Mouse (Mus musculus): ENCODE results near the gene Phf23.

The Phf23 gene

GRCm38 (mm10) chr11:70020022-70020631, 24.6 kb downstream of the Phf23 start:
- CTCF ChIA-PET, result no interaction called here

GRCm38 (mm10) chr11:70020731-70021263, 25.2 kb downstream of the Phf23 start:
- CTCF ChIA-PET, result no interaction called here

GRCm38 (mm10) chr11:70021264-70022132, 25.9 kb downstream of the Phf23 start:
- CTCF ChIA-PET, result interaction anchor here (0.6 kb wide), 1 partner anchor 84 kb away, joined by 15 read pairs; no protein-coding TSS in a partner anchor

- CTCF ChIA-PET, result no interaction called here
These were observed 28.0 kb downstream of the Phf23 start for GRCm38 (mm10) chr11:70023481-70024150.

- CTCF ChIA-PET, result no interaction called here
These were observed 28.6 kb downstream of the Phf23 start for GRCm38 (mm10) chr11:70024151-70024514.

- CTCF ChIA-PET, result no interaction called here
These were observed 31.1 kb downstream of the Phf23 start for GRCm38 (mm10) chr11:70026689-70027088.

GRCm38 (mm10) chr11:70027397-70027796, 31.8 kb downstream of the Phf23 start:
- CTCF ChIA-PET, result no interaction called here

- CTCF ChIA-PET, result interaction anchor here (0.5 to 0.7 kb wide), 2 partner anchors 37 to 725 kb away, joined by 4 read pairs; no protein-coding TSS in a partner anchor
These were observed 33.0 kb downstream of the Phf23 start for GRCm38 (mm10) chr11:70028401-70029129.

- CTCF ChIA-PET, result no interaction called here
These were observed 33.7 kb downstream of the Phf23 start for GRCm38 (mm10) chr11:70029130-70029801.

GRCm38 (mm10) chr11:70029829-70030550, 34.4 kb downstream of the Phf23 start:
- CTCF ChIA-PET, result no interaction called here

GRCm38 (mm10) chr11:70030651-70031320, 35.2 kb downstream of the Phf23 start:
- CTCF ChIA-PET, result no interaction called here

GRCm38 (mm10) chr11:70031321-70031670, 35.7 kb downstream of the Phf23 start:
- CTCF ChIA-PET, result no interaction called here

GRCm38 (mm10) chr11:70038174-70038573, 42.6 kb downstream of the Phf23 start:
- CTCF ChIA-PET, result no interaction called here

- CTCF ChIA-PET, result no interaction called here
These were observed 44.1 kb downstream of the Phf23 start for GRCm38 (mm10) chr11:70039631-70040030.

GRCm38 (mm10) chr11:70040184-70040583, 44.6 kb downstream of the Phf23 start:
- CTCF ChIA-PET, result no interaction called here

- CTCF ChIA-PET, result no interaction called here
These were observed 46.9 kb downstream of the Phf23 start for GRCm38 (mm10) chr11:70042309-70043085.

- CTCF ChIA-PET, result no interaction called here
These were observed 48.1 kb downstream of the Phf23 start for GRCm38 (mm10) chr11:70043665-70044064.

GRCm38 (mm10) chr11:70045435-70045834, 49.9 kb downstream of the Phf23 start:
- CTCF ChIA-PET, result interaction anchor here (1.4 kb wide), 1 partner anchor 10 kb away, joined by 3 read pairs; no protein-coding TSS in a partner anchor

- CTCF ChIA-PET, result no interaction called here
These were observed 53.8 kb downstream of the Phf23 start for GRCm38 (mm10) chr11:70049366-70049765.
